Mouse (Mus musculus): ENCODE results near the gene Atoh8. TPM values are rescaled to one million over a fixed set of nuclear protein-coding genes. Genes with fewer than 3 reads are reported as not detected.

The Atoh8 gene
- total and polyA plus RNA-seq, 3 experiments: 11.0 to 13.5 (median 12.7) TPM

DNA sequence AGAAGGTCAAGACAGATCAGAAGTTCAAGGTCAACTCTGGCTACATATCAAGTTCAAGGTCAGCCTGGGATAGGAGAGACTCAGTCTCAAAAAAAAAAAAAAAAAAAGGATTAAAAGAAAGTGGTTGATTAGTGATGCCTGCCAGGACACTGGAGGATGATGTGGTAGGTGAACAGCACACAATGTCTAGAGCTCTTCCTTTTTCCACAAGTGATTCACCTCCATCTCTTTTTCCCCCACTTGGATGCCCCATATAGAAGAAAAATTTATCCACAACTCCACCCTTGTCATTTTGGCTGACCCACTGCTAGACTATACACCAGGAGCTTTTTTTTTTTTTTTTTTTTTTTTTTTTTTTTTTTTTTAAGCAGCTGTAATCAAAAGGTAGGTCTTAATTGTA lies 37.9 kb downstream of the Atoh8 start:
- H3K27ac ChIP-seq: no peak overlapping the region
- H3K79me2 ChIP-seq (replicated peaks; ENCODE audit: control insufficient read depth, insufficient read depth, low read length): no peaks in the 10 kb centered on the region
- H3K4me3 ChIP-seq: no peak overlapping the region
- peaks cover 21% of the 10 kb centered on the region for H3K4me1 ChIP-seq (ENCODE audit: control insufficient read depth, insufficient read depth, low read length)
- intact Hi-C loops (cut with DNase I): no loop called here
- H3K36me3 ChIP-seq (ENCODE audit: control insufficient read depth, insufficient read depth, low read length): no peaks in the 10 kb centered on the region
- no peak overlapping the region for H3K9ac ChIP-seq (ENCODE audit: low read depth, low read length)
- H3K27me3 ChIP-seq (ENCODE audit: control insufficient read depth, insufficient read depth, low read length): no peaks in the 10 kb centered on the region
- no peak for DNase-seq
- TF ChIP-seq CTCF (IDR thresholded peaks at IDR 0.05): no peak
- no peak for TF ChIP-seq POLR2A (IDR thresholded peaks at IDR 0.05; ENCODE audit: insufficient read depth, low read depth, low read length)
- no peak for TF ChIP-seq EP300 (IDR thresholded peaks at IDR 0.05; ENCODE audit: insufficient read depth, low read depth, low read length)

DNA sequence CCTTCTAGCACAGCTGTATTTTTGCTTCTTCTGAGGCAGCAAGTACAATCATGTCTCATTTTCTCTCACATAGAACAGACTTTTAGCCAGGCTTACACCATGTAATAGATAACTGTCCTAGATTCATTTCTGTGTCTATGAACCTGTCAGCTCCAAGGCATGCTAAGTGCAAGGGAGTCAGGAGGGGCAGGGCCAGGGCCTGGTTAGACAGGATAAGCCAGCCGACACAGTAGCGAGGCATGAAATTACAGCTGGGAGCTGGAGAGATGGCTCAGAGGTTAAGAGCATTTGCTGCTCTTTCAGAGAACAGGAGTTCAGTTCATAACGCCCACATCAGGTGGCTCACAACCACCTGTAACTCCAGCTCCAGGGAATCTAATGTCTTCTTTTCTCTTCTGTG lies 38.7 kb downstream of the Atoh8 start:
- TF ChIP-seq CTCF (IDR thresholded peaks at IDR 0.05) (no peak), EP300 (IDR thresholded peaks at IDR 0.05; ENCODE audit: insufficient read depth, low read depth, low read length) (no peak), POLR2A (IDR thresholded peaks at IDR 0.05; ENCODE audit: insufficient read depth, low read depth, low read length) (no peak)
- 84% methylated on average over 3 of the region's 3 CpGs for WGBS
- intact Hi-C loops (cut with DNase I): no loop called here
- Histone ChIP-seq H3K36me3 (ENCODE audit: control insufficient read depth, insufficient read depth, low read length) (no peaks in the 10 kb centered on the region), H3K79me2 (replicated peaks; ENCODE audit: control insufficient read depth, insufficient read depth, low read length) (no peaks in the 10 kb centered on the region), H3K4me1 (ENCODE audit: control insufficient read depth, insufficient read depth, low read length) (peaks cover 20% of the 10 kb centered on the region), H3K27ac (no peak overlapping the region), H3K9ac (ENCODE audit: low read depth, low read length) (no peak overlapping the region), H3K27me3 (ENCODE audit: control insufficient read depth, insufficient read depth, low read length) (no peaks in the 10 kb centered on the region), H3K4me3 (no peak overlapping the region)
- no peak for DNase-seq

DNA sequence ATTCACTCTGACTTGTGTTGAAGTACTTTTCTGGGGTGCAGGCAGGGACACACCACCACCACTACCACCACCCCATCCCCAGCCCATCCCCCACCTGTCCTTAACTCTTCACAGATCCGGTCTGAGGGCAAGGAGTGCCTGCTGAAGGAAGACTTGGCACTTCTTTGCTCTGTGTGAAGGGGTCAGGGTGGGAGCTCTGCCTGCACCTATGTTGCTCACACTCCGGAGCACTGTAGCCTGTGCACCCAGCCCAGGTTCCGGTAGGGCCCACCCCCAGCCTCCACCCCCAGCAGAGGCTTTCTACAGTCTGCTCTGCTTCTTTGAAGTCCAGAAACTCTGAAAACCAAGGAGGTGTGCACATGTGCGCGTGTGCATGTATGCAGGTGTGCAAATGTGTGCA lies 44.8 kb downstream of the Atoh8 start:
- 76% methylated on average over 5 of the region's 5 CpGs for WGBS
- intact Hi-C loops (cut with DNase I): no loop called here
- DNase-seq: no peak
- H3K27ac ChIP-seq: no peak overlapping the region
- H3K36me3 ChIP-seq (ENCODE audit: control insufficient read depth, insufficient read depth, low read length): no peaks in the 10 kb centered on the region
- no peak overlapping the region for H3K9ac ChIP-seq (ENCODE audit: low read depth, low read length)
- H3K27me3 ChIP-seq (ENCODE audit: control insufficient read depth, insufficient read depth, low read length): no peaks in the 10 kb centered on the region
- no peak for TF ChIP-seq EP300 (IDR thresholded peaks at IDR 0.05; ENCODE audit: insufficient read depth, low read depth, low read length)
- no peak for TF ChIP-seq POLR2A (IDR thresholded peaks at IDR 0.05; ENCODE audit: insufficient read depth, low read depth, low read length)
- TF ChIP-seq CTCF (IDR thresholded peaks at IDR 0.05): no peak
- peaks cover 9% of the 10 kb centered on the region for H3K4me1 ChIP-seq (ENCODE audit: control insufficient read depth, insufficient read depth, low read length)
- no peaks in the 10 kb centered on the region for H3K79me2 ChIP-seq (replicated peaks; ENCODE audit: control insufficient read depth, insufficient read depth, low read length)
- no peak overlapping the region for H3K4me3 ChIP-seq

DNA sequence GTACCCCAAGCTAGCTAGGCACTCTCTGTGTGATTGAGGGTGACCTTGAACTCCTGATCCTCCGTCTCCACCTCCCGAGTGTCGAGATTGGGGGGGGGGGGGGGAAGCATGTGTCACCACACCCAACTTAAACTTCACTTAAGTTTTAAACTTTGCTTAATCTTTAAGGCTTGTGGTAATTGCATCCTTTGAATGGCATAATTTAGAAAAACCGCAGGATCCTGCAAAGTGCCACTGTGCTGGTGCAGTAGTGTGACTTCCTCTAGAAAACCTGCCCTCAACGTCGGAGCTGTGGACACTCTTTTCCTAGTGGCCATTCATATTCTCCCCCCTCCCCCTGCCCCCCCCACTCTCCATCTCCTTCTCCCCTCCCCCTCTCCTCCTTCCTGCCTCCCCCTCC lies 45.3 kb downstream of the Atoh8 start:
- Histone ChIP-seq H3K27me3 (ENCODE audit: control insufficient read depth, insufficient read depth, low read length) (no peaks in the 10 kb centered on the region), H3K9ac (ENCODE audit: low read depth, low read length) (no peak overlapping the region), H3K36me3 (ENCODE audit: control insufficient read depth, insufficient read depth, low read length) (no peaks in the 10 kb centered on the region), H3K79me2 (replicated peaks; ENCODE audit: control insufficient read depth, insufficient read depth, low read length) (no peaks in the 10 kb centered on the region), H3K4me1 (ENCODE audit: control insufficient read depth, insufficient read depth, low read length) (peaks cover 9% of the 10 kb centered on the region), H3K27ac (no peak overlapping the region), H3K4me3 (no peak overlapping the region)
- WGBS: 38% methylated on average over 6 of the region's 6 CpGs
- DNase-seq: no peak
- intact Hi-C loops (cut with DNase I): no loop called here
- TF ChIP-seq CTCF (IDR thresholded peaks at IDR 0.05) (no peak), EP300 (IDR thresholded peaks at IDR 0.05; ENCODE audit: insufficient read depth, low read depth, low read length) (no peak), POLR2A (IDR thresholded peaks at IDR 0.05; ENCODE audit: insufficient read depth, low read depth, low read length) (no peak)

DNA sequence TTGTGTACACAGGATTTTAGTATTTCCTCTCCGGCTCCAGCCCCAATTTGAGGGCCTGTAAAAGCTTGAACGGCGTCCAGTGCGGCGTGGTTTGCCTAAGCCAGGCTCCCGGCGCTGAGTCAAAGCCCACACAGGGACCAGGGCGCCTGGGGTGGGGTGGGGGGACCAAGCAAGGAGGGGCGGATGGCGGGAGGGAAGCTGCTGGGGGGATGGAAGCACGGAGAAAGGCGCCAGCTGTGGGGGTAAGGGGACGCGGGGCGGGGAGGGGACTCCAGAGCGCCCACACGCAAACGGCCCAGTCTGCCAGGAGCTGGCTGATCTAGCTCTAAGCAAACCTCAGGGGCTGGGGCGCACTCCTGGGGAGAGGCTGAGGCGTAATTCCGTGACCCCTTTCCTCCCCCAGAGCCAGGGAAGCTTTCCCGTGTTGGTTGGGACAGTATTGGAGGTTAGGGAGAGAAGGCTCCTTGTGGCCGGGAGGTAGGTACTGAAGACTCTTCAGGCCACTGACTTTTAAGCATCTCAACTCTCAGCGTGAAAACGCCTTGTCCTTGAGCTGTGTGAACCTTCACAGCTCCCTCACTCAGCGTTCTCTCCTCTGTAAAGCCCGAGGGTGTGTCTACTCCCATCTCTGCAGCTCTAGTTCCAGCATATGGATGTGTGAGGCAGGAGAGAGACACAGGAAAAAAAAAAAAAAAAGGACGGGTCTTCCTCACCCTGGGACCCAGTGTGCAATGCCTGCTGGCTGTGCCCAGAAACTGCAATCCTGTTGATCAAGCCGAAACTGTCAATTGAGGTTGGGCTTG lies 46.1 kb downstream of the Atoh8 start:
- no peaks in the 10 kb centered on the region for H3K27me3 ChIP-seq (ENCODE audit: control insufficient read depth, insufficient read depth, low read length)
- no peaks in the 10 kb centered on the region for H3K36me3 ChIP-seq (ENCODE audit: control insufficient read depth, insufficient read depth, low read length)
- TF ChIP-seq EP300 (IDR thresholded peaks at IDR 0.05; ENCODE audit: insufficient read depth, low read depth, low read length) (no peak), CTCF (IDR thresholded peaks at IDR 0.05) (no peak), POLR2A (IDR thresholded peaks at IDR 0.05; ENCODE audit: insufficient read depth, low read depth, low read length) (no peak)
- WGBS: 26% methylated on average over 29 of the region's 29 CpGs
- peak overlapping the region; percentile 59 for H3K27ac ChIP-seq
- intact Hi-C loops (cut with DNase I): loop anchor here (2.0 kb wide), 1 partner anchor 14 kb away; no protein-coding TSS in a partner anchor
- H3K4me1 ChIP-seq (ENCODE audit: control insufficient read depth, insufficient read depth, low read length): peaks cover 9% of the 10 kb centered on the region
- H3K4me3 ChIP-seq: peak overlapping the region; percentile 7; the same call in 1 of the 2 replicates
- peak overlapping the region; percentile 50 for H3K9ac ChIP-seq (ENCODE audit: low read depth, low read length)
- no peaks in the 10 kb centered on the region for H3K79me2 ChIP-seq (replicated peaks; ENCODE audit: control insufficient read depth, insufficient read depth, low read length)
- DNase-seq: peak; percentile 59 to 66

DNA sequence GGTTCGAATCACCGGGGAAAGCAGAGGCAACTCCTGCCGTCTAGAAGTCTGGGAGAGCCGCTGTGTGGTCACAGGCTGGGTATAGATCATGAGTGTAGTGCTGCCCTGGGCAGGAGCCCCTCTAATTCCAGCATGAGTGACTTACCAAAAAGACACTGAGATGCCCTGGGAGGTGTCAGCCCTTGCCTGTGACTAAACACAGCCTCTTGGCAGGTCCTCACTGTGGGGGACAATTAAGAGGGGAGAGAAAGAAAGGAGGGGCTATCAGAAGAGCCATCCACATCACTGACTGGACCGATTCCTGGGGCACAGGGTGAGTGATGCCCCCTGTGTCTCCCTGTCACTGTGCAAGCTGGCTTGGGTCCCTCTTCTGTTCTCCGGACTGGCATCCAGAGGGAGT lies 48.6 kb downstream of the Atoh8 start:
- Histone ChIP-seq H3K4me1 (ENCODE audit: control insufficient read depth, insufficient read depth, low read length) (peaks cover 9% of the 10 kb centered on the region), H3K79me2 (replicated peaks; ENCODE audit: control insufficient read depth, insufficient read depth, low read length) (no peaks in the 10 kb centered on the region), H3K4me3 (no peak overlapping the region), H3K27me3 (ENCODE audit: control insufficient read depth, insufficient read depth, low read length) (no peaks in the 10 kb centered on the region), H3K36me3 (ENCODE audit: control insufficient read depth, insufficient read depth, low read length) (no peaks in the 10 kb centered on the region), H3K27ac (no peak overlapping the region; the same call in 1 of the 2 replicates), H3K9ac (ENCODE audit: low read depth, low read length) (no peak overlapping the region)
- no peak for DNase-seq
- intact Hi-C loops (cut with DNase I): loop anchor here (1.0 to 2.0 kb wide), 3 partner anchors 30 to 74 kb away; no protein-coding TSS in a partner anchor
- TF ChIP-seq CTCF (IDR thresholded peaks at IDR 0.05) (0 out of 2 replicates have a peak, but pooled peaks have one; percentile 4), POLR2A (IDR thresholded peaks at IDR 0.05; ENCODE audit: insufficient read depth, low read depth, low read length) (no peak)
- 85% methylated on average over 6 of the region's 6 CpGs for WGBS
